Mouse (Mus musculus): ENCODE results near the gene Mblac1. TPM values are rescaled to one million over a fixed set of nuclear protein-coding genes. Genes with fewer than 3 reads are reported as not detected.
A peak's percentile ranks its signal among the peaks of the same experiment; 100 is the strongest.
"Not testable (repeated sequence)": the region's sequence is repeated elsewhere in the genome, so short reads cannot be mapped to it uniquely, and the experiment has no call there.

Mblac1 gene
- polyA plus RNA-seq, 1 experiment from 2014 or later: 9.0 TPM

GRCm38 (mm10) chr5:138173217-138173616 lies 20.9 kb upstream of the Mblac1 start:
- Histone ChIP-seq H3K9ac (no peak overlapping the region; the same call in 1 of the 2 replicates), H3K27me3 (no peaks in the 10 kb centered on the region), H3K4me2 (peak overlapping the region; percentile 83), H3K27ac (no peak overlapping the region), H3K4me3 (peak overlapping the region; percentile 76), H3K9me3 (no peaks in the 10 kb centered on the region), H3K4me1 (peaks cover 26% of the 10 kb centered on the region), H3K36me3 (peaks cover 56% of the 10 kb centered on the region)
- WGBS: 72% methylated on average over 3 of the region's 3 CpGs
- no peak for ATAC-seq (ENCODE audit: insufficient number of reproducible peaks, insufficient read depth, low FRiP score, low TSS enrichment, low read depth)

DNA sequence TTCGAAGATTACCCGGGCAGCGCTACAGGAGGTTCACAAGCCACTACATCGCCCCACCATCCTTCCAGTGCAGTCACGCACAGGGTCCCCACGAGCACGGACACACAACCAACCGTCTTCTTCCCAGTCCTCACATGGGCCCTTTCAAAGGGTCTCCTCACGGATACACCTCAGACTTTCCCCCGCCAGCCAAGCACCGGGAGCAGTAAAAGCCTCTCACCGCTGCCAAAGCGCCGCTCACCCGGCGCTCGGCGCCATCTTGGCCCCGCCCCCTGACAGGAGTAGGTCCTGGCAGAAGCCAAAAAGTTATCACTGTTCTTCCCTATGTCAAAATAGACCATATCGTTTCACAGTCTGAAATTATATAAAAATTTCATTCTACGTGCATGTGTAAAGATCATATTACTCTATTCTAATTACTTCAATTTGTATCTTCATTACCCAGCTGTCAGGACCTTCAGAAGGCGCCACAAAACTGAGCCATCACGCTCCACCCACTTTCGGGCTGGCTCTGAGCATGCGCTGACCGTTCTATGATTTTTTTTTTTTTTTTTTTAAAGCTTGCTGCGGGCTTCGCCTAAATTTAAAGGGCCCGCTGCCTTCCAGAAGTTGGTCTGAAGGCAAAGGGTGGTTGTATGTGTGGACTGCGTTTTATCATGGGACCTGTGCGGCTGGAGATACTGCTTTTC lies 7.0 kb upstream of the Mblac1 start, which contains the start of the genes Taf6 and Cnpy4:
Gene Taf6 (minus strand): TSS at position 502 of the 689 bp plus-strand sequence.
Gene Cnpy4 (plus strand): TSS at position 536 of the 689 bp plus-strand sequence.
- Histone ChIP-seq H3K9ac (peak within 1 kb of the TSS; percentile 81), H3K4me3 (peak within 1 kb of the TSS; percentile 79), H3K4me2 (peak within 1 kb of the TSS; percentile 78), H3K27me3 (no peaks in the 10 kb centered on the region), H3K27ac (peak within 1 kb of the TSS; percentile 78), H3K36me3 (peaks cover 44% of the 10 kb centered on the region), H3K9me3 (no peaks in the 10 kb centered on the region), H3K4me1 (peaks cover 17% of the 10 kb centered on the region; the same call in 1 of the 2 replicates)
- peak; percentile 77 for ATAC-seq (ENCODE audit: insufficient number of reproducible peaks, insufficient read depth, low FRiP score, low TSS enrichment, low read depth)
- WGBS: under 1% methylated on average over 31 of the region's 31 CpGs

GRCm38 (mm10) chr5:138187661-138188306 lies 6.3 kb upstream of the Mblac1 start:
- peaks cover 17% of the 10 kb centered on the region; the same call in 1 of the 2 replicates for H3K4me1 ChIP-seq
- H3K4me3 ChIP-seq: peak overlapping the region; percentile 79
- peaks cover 44% of the 10 kb centered on the region for H3K36me3 ChIP-seq
- no peaks in the 10 kb centered on the region for H3K9me3 ChIP-seq
- WGBS: under 1% methylated on average over 10 of the region's 10 CpGs
- peak overlapping the region; percentile 78 for H3K4me2 ChIP-seq
- peak overlapping the region; percentile 78 for H3K27ac ChIP-seq
- peak; percentile 87 for ATAC-seq (ENCODE audit: insufficient number of reproducible peaks, insufficient read depth, low FRiP score, low TSS enrichment, low read depth)
- peak overlapping the region; percentile 81 for H3K9ac ChIP-seq
- no peaks in the 10 kb centered on the region for H3K27me3 ChIP-seq

DNA sequence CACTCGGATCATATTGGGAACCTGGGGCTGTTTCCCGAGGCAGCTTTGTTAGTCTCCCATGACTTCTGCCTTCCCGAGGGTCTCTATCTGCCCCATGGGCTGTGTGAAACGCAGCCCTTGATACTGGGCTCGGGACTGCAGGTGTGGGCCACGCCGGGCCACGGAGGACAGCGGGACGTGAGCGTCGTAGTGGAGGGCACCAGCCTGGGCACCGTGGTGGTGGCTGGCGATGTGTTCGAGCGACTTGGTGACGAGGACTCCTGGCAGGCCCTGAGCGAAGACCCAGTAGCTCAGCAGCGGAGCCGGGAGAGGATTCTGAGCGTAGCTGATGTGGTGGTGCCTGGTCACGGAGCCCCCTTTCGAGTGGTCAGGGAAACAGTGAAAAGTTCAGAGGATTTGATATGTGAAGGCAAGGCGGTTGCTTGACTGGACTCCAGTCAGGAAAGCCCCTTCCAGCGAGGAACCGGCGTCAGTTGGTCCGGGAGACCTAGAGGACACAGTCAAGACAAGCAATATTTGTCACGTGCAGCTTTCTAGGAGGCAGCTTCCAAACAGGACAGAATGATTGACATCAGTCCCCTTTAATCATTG lies 736 bp downstream of the Mblac1 start:
- peaks cover 6% of the 10 kb centered on the region for H3K4me1 ChIP-seq
- ATAC-seq (ENCODE audit: insufficient number of reproducible peaks, insufficient read depth, low FRiP score, low TSS enrichment, low read depth): peak; percentile 43; the same call in 1 of the 2 replicates
- peak overlapping the region; percentile 73 for H3K4me3 ChIP-seq
- no peaks in the 10 kb centered on the region for H3K27me3 ChIP-seq
- H3K27ac ChIP-seq: peak overlapping the region; percentile 78
- WGBS: 2% methylated on average over 29 of the region's 29 CpGs
- H3K9me3 ChIP-seq: no peaks in the 10 kb centered on the region
- H3K9ac ChIP-seq: peak overlapping the region; percentile 92
- peak overlapping the region; percentile 96 for H3K4me2 ChIP-seq
- H3K36me3 ChIP-seq: peaks cover 33% of the 10 kb centered on the region

GRCm38 (mm10) chr5:138195463-138195862 lies 1.3 kb downstream of the Mblac1 start:
- Histone ChIP-seq H3K4me1 (peaks cover 6% of the 10 kb centered on the region), H3K36me3 (peaks cover 27% of the 10 kb centered on the region), H3K9me3 (no peaks in the 10 kb centered on the region), H3K27ac (no peak overlapping the region), H3K4me2 (peak overlapping the region; percentile 96), H3K4me3 (peak overlapping the region; percentile 73), H3K27me3 (no peaks in the 10 kb centered on the region), H3K9ac (peak overlapping the region; percentile 92)
- WGBS: 75% methylated on average over 7 of the region's 7 CpGs
- no peak for ATAC-seq (ENCODE audit: insufficient number of reproducible peaks, insufficient read depth, low FRiP score, low TSS enrichment, low read depth)

DNA sequence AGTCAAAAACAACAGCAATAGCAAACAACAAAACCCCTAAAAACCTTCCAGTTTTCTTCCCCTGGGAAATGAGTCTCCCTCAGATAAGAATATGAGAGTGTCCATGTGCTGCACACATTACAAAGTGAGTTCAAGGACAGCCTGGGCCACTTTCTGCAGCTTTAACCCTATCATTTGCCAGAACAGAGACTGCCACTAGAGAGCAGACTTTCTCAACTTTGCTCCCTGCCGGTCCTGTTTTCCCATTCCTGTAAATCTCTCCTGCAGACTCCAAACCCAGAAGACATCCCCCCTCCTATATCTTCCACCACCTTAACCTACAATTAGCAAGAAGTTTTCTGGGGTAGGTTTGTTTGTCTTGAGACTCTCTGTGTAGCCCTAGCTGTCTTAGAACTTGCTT lies 5.5 kb downstream of the Mblac1 start:
- H3K4me2 ChIP-seq: no peak overlapping the region
- ATAC-seq (ENCODE audit: insufficient number of reproducible peaks, insufficient read depth, low FRiP score, low TSS enrichment, low read depth): no peak
- H3K4me1 ChIP-seq: peaks cover 6% of the 10 kb centered on the region
- no peaks in the 10 kb centered on the region for H3K27me3 ChIP-seq
- 0% methylated on average over 1 of the region's 1 CpGs for WGBS
- H3K9me3 ChIP-seq: no peaks in the 10 kb centered on the region
- H3K4me3 ChIP-seq: no peak overlapping the region
- H3K9ac ChIP-seq: no peak overlapping the region
- H3K36me3 ChIP-seq: no peaks in the 10 kb centered on the region
- H3K27ac ChIP-seq: no peak overlapping the region

DNA sequence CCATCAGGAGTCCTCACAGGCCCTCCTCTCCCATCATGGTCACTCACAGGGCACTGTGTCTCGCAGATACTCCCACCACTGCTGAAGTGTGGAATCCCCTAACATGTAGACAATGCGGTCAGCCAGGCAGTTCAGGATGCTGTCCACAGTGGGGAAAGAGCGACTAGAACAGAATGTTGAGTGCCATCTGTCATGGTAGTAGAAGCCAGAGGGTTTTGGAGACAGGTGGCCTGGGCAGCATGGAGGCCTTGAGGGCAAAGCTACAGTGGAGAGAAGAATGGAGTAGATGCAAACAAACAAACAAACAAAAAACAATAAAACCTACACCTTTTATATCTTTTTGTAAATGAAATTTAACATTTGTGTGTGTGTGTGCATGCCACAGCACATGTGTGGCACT lies 8.0 kb downstream of the Mblac1 start:
- Histone ChIP-seq H3K4me1 (no peaks in the 10 kb centered on the region), H3K36me3 (no peaks in the 10 kb centered on the region), H3K9me3 (no peaks in the 10 kb centered on the region), H3K27ac (no peak overlapping the region), H3K27me3 (no peaks in the 10 kb centered on the region), H3K9ac (no peak overlapping the region), H3K4me3 (no peak overlapping the region), H3K4me2 (no peak overlapping the region)
- WGBS: 92% methylated on average over 3 of the region's 3 CpGs
- ATAC-seq (ENCODE audit: insufficient number of reproducible peaks, insufficient read depth, low FRiP score, low TSS enrichment, low read depth): no peak

DNA sequence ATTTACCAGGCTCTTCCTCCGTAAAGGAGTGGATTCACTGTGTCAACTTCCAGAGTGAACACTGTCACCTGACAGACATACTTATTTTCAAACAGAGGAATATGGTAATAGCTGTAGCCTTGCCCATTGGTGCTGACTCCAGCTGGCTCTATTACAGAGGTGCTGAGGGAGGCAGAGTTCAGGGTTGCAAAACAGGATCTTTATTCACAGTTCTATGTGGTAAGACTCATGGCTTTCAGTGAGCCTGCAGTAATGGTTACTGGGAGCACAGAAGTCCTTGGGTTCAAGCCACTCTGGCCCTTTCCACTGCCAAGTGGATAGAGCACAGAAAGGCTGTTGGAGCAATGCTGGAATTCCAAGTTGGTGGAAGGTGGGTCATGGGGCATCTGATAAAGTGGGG lies 13.1 kb downstream of the Mblac1 start:
- H3K9me3 ChIP-seq: peaks cover 7% of the 10 kb centered on the region; the same call in 1 of the 2 replicates
- no peak for ATAC-seq (ENCODE audit: insufficient number of reproducible peaks, insufficient read depth, low FRiP score, low TSS enrichment, low read depth)
- H3K9ac ChIP-seq: no peak overlapping the region
- no peak overlapping the region for H3K4me2 ChIP-seq
- no peaks in the 10 kb centered on the region for H3K36me3 ChIP-seq
- H3K27me3 ChIP-seq: no peaks in the 10 kb centered on the region
- no peak overlapping the region for H3K27ac ChIP-seq
- WGBS: 80% methylated on average over 1 of the region's 1 CpGs
- no peak overlapping the region for H3K4me3 ChIP-seq
- H3K4me1 ChIP-seq: no peaks in the 10 kb centered on the region

DNA sequence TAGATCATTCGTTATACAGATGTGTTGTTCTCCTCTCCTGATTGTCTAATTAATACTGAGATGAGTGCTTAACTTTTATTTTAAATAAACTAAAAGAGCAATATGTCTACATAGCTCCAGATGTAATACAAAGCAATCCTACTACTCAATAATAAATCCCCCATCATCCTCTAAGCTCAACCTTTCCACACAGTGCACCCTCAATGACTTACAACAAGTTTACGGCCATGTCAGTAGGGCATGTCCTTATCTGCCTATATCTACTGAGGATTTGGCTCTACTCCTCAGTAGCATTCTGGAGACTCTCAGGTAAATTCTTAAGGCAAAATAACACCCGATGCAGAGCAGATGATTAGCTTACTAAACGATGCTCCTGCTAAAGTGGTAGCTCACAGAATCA lies 13.8 kb downstream of the Mblac1 start:
- Histone ChIP-seq H3K4me3 (no peak overlapping the region), H3K36me3 (no peaks in the 10 kb centered on the region), H3K9ac (no peak overlapping the region), H3K27me3 (no peaks in the 10 kb centered on the region), H3K27ac (no peak overlapping the region), H3K4me2 (no peak overlapping the region), H3K9me3 (peaks cover 7% of the 10 kb centered on the region; the same call in 1 of the 2 replicates), H3K4me1 (no peaks in the 10 kb centered on the region)
- WGBS: 83% methylated on average over 4 of the region's 4 CpGs
- ATAC-seq (ENCODE audit: insufficient number of reproducible peaks, insufficient read depth, low FRiP score, low TSS enrichment, low read depth): no peak

- not testable (repeated sequence) for H3K27ac ChIP-seq; H3K36me3 ChIP-seq; H3K4me3 ChIP-seq; H3K9ac ChIP-seq; ATAC-seq (ENCODE audit: insufficient number of reproducible peaks, insufficient read depth, low FRiP score, low TSS enrichment, low read depth); H3K4me1 ChIP-seq; H3K27me3 ChIP-seq; H3K4me2 ChIP-seq
- 91% methylated on average over 13 of the region's 13 CpGs for WGBS
- peaks cover 31% of the 10 kb centered on the region for H3K9me3 ChIP-seq
Observed at GRCm38 (mm10) chr5:138216632-138217031, 22.5 kb downstream of the Mblac1 start.

DNA sequence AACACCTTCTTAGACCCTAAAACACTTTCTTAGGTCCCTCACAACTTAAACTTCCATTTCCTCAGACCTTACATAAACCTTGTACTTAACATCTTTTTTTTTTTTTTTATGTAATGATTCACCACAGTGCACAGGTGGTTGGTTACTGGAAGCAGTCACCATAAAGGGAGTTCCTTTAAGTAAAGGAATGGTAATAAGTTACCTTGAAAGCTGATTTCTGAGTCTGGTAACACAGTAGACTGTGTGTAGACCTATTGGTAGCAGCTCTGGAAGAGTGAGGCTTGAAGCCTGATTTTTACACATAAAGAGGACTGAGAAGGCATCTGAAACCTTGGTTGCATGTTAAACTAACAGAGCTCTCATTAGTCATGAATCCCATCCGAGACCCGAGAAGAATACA lies 25.8 kb downstream of the Mblac1 start:
- Histone ChIP-seq H3K4me3 (no peak overlapping the region), H3K9ac (no peak overlapping the region), H3K27me3 (no peaks in the 10 kb centered on the region), H3K36me3 (no peaks in the 10 kb centered on the region), H3K9me3 (peaks cover 18% of the 10 kb centered on the region), H3K4me2 (no peak overlapping the region), H3K4me1 (no peaks in the 10 kb centered on the region), H3K27ac (no peak overlapping the region)
- no peak for ATAC-seq (ENCODE audit: insufficient number of reproducible peaks, insufficient read depth, low FRiP score, low TSS enrichment, low read depth)
- WGBS: 78% methylated on average over 2 of the region's 2 CpGs

Data from embryonic facial prominence, embryonic 13.5 days (tissue).